Mouse (Mus musculus): ENCODE data around the gene Smtn. TPM values are rescaled to one million over a fixed set of nuclear protein-coding genes. Genes with fewer than 3 reads are reported as not detected.

The Smtn gene
- 10 to 100 TPM in 1 of 26 experiments, 1 to 10 TPM in 21, under 1 TPM in 3, not detected in 1; 0.51 to 11.1 (median 3.9) TPM for total RNA-seq (2018; cell fraction: chromatin; rRNA removed)
- 1 to 10 TPM in 15 of 26 experiments, under 1 TPM in 11; 0.48 to 2.0 (median 1.0) TPM for total RNA-seq (2018; cell fraction: cytosol; rRNA removed)
- 1 to 10 TPM in 16 of 26 experiments, under 1 TPM in 10; 0.34 to 3.9 (median 1.6) TPM for total RNA-seq (2018; cell fraction: nucleus; rRNA removed)
- polyA plus RNA-seq (2018), result 0.61 to 1.7 TPM (median 1.2 TPM) in 3 replicates

DNA sequence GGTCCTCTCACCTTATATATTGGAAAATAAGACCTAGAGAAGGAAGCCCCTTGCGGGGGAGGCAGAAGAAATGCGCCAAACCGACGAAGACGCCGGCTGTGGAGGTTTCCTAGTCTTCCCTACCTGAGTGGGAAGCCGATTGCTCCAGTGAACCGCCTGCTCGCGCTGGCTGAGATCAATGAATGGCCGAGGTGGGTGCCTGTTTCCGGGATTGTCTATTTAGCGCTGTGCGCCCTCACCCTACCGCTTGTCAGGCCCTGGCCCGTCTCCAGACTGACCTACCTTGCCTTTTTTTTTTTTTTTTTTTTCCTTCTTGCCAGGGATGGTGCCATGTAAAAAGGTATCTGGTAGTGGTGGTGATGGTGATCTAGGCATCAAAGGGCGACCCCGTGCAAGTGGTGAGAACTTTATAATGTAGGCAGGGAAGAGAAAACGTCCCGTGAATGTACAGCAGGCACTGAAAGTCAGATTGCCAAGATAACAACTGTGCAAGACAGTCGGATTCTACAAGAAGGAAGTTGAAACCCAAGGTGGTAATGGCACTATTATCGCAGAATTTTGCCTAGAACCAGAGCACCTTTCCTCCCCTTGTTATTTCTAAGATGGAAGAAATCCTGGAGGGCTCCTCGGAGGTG lies at the start of gene Smtn:
Smtn (minus strand) TSS at position 162 of the 635 bp plus-strand sequence.
- Histone ChIP-seq H3K4me3 (ENCODE audit: inconsistent target) (peak within 1 kb of the TSS; percentile 53), H3K79me2 (ENCODE audit: inconsistent target) (no peaks in the 10 kb centered on the region), H3K36me3 (ENCODE audit: inconsistent target) (no peaks in the 10 kb centered on the region), H3K27ac (no peak within 1 kb of the TSS)
- 87% methylated on average over 23 of the region's 23 CpGs for WGBS (ENCODE audit: missing documents)

DNA sequence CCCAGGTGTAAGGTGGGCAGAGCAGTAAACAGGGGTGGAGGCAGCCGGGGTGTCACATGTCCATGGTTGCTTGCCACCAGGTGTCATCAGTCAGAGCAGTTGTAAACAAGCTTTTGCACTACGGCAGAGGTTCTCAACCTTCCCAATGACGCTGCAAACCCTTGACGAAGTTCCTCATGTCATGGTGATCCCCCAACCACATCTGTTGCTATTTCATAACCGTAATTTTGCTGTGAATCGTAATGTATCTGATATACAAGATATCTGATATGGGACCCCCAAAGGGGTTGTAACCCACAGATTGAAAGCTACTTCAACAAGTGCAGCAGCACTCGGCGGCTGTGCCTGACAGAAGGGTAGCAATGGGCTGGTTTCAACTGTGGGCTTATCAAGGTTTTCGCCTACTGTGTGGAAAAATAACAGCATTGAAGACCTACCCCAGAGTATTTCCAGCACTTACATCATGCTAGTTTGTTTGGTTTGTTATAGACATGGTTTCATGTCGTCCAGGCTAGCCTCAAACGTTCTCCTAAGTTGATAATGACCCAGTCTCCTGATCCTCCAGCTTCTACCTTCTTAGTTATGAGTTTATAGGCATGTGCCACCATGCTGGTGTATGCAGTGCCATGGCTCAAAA lies 47.7 kb upstream of the Smtn start:
- WGBS (ENCODE audit: missing documents), result 70% methylated on average over 11 of the region's 11 CpGs
- Histone ChIP-seq H3K79me2 (ENCODE audit: inconsistent target) (no peaks in the 10 kb centered on the region), H3K4me3 (ENCODE audit: inconsistent target) (no peak overlapping the region), H3K36me3 (ENCODE audit: inconsistent target) (no peaks in the 10 kb centered on the region), H3K27ac (no peak overlapping the region)

DNA sequence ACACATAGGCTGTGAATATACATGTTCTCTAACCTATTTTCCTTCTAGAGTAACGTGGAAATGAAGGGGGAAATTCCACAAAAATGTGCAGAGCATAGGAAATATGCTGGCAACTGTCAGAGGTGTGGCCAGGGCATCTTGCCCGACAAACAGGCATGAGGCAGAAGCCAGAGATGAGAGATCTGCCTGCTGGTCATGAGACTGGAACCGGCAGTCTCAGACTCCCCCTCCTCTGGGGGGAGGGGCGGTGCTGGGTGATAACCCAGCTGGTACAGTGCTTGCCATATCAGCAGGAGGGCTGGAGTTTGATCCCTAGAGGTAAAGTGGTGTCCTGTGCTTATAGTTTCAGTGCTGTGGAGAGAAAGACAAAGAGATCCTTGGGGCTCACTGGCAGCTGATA lies 46.9 kb upstream of the Smtn start:
- 34% methylated on average over 3 of the region's 4 CpGs for WGBS (ENCODE audit: missing documents)
- no peak overlapping the region for H3K4me3 ChIP-seq (ENCODE audit: inconsistent target)
- no peaks in the 10 kb centered on the region for H3K36me3 ChIP-seq (ENCODE audit: inconsistent target)
- no peaks in the 10 kb centered on the region for H3K79me2 ChIP-seq (ENCODE audit: inconsistent target)
- no peak overlapping the region for H3K27ac ChIP-seq

GRCm38 (mm10) chr11:3585983-3586618 lies 45.7 kb upstream of the Smtn start:
- no peaks in the 10 kb centered on the region for H3K36me3 ChIP-seq (ENCODE audit: inconsistent target)
- 94% methylated on average over 6 of the region's 6 CpGs for WGBS (ENCODE audit: missing documents)
- H3K79me2 ChIP-seq (ENCODE audit: inconsistent target), result no peaks in the 10 kb centered on the region
- no peak overlapping the region for H3K4me3 ChIP-seq (ENCODE audit: inconsistent target)
- H3K27ac ChIP-seq, result no peak overlapping the region

DNA sequence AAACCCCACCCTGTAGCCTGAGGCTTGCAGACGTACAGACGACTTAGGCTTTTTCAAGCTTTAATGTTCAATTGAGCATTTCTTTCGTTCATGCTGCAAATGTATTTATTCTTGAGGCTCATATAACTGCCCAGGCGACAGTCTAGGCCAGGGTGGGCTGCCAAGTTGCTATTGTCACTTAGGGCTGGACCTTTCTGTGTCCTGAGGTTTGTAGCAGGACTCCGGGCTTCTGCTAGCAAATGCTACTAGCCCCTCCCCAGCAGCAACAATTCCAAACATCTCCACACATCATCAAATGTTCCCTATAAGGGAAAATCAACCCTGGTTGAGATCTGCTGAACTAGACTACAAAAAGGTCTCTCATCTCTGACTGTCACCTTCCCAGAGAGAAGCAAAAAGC lies 42.7 kb upstream of the Smtn start:
- Histone ChIP-seq H3K27ac (no peak overlapping the region), H3K36me3 (ENCODE audit: inconsistent target) (no peaks in the 10 kb centered on the region), H3K4me3 (ENCODE audit: inconsistent target) (no peak overlapping the region), H3K79me2 (ENCODE audit: inconsistent target) (no peaks in the 10 kb centered on the region)
- WGBS (ENCODE audit: missing documents), result 90% methylated on average over 5 of the region's 5 CpGs

- 100% methylated on average over 3 of the region's 4 CpGs for WGBS (ENCODE audit: missing documents)
- no peak overlapping the region for H3K4me3 ChIP-seq (ENCODE audit: inconsistent target)
- no peak overlapping the region for H3K27ac ChIP-seq
- no peaks in the 10 kb centered on the region for H3K79me2 ChIP-seq (ENCODE audit: inconsistent target)
- no peaks in the 10 kb centered on the region for H3K36me3 ChIP-seq (ENCODE audit: inconsistent target)
These were observed 41.5 kb upstream of the Smtn start for GRCm38 (mm10) chr11:3581908-3582307.

DNA sequence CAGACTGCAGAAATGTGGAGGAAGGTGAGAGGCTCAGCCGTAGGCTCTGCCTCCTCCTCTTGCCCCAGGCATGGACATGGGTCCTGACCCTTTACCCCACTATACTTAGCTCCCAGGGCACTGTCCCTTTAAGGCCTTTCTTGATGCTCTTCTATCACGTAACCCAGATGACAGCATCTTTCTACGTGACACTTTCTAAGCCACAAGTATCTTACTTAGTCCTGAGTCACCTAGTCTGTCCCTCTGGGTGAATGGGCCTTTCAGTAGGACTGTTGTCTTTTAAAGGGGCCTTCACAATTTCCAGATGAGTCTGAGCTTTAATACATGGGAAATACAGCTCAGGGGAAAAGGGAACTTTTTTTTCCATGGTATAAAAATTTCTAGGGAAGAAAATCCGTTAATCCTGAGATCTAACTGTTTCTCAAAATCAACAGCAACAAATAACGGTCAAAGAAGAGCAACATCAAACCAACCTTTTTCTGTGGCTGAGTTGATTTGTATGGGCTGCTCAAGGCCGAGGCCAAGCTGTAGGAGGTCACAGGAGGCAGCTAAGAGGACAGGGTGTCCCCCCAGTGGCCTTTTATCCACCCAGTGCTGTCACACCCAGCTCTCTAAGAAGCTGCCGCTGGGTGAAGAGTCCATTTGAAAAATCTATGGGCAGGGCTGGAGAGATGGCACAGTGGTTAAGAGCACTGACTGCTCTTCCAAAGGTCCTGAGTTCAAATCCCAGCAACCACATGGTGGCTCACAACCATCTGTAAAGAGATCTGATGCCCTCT lies 40.1 kb upstream of the Smtn start:
- Histone ChIP-seq H3K27ac (no peak overlapping the region), H3K4me3 (ENCODE audit: inconsistent target) (no peak overlapping the region), H3K79me2 (ENCODE audit: inconsistent target) (no peaks in the 10 kb centered on the region), H3K36me3 (ENCODE audit: inconsistent target) (no peaks in the 10 kb centered on the region)
- 85% methylated on average over 7 of the region's 7 CpGs for WGBS (ENCODE audit: missing documents)

DNA sequence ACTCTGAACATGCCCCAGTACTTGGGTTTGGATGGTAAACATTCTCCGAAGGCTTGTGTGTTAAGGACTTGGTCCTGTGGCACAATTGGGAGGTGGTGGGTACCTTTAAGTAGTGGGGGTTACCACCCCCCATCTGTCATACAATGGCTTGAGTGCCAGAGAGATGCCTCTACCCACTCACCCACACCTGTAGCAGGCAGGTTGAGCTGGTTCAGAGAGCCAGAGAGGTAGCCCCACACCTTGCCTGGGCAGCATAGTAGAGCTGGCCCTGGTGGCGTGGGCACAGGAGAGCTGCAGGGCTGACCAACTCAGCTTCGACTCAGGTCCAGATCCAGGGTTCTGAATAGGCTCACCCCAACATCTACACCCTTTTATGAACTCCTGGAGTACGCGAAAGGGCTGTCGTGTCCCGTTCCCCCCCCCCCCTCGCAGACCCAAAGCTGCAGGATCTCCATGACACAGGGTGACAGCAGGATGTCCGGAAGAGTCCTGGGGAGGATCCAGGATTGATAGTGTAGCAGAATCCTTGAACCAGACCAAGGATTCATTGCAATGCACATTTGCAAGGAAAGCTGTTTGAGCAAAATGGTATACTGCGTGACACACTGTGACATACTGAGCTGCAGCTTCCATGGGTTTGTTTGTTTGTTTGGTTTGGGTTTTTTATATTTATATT lies 37.8 kb upstream of the Smtn start:
- H3K36me3 ChIP-seq (ENCODE audit: inconsistent target), result no peaks in the 10 kb centered on the region
- H3K79me2 ChIP-seq (ENCODE audit: inconsistent target), result no peaks in the 10 kb centered on the region
- 86% methylated on average over 10 of the region's 10 CpGs for WGBS (ENCODE audit: missing documents)
- no peak overlapping the region for H3K4me3 ChIP-seq (ENCODE audit: inconsistent target)
- H3K27ac ChIP-seq, result no peak overlapping the region

- no peak overlapping the region for H3K4me3 ChIP-seq (ENCODE audit: inconsistent target)
- H3K36me3 ChIP-seq (ENCODE audit: inconsistent target), result no peaks in the 10 kb centered on the region
- H3K79me2 ChIP-seq (ENCODE audit: inconsistent target), result no peaks in the 10 kb centered on the region
- no peak overlapping the region for H3K27ac ChIP-seq
- WGBS (ENCODE audit: missing documents), result 78% methylated on average over 3 of the region's 3 CpGs
These were observed 34.8 kb upstream of the Smtn start for GRCm38 (mm10) chr11:3575238-3575637.

DNA sequence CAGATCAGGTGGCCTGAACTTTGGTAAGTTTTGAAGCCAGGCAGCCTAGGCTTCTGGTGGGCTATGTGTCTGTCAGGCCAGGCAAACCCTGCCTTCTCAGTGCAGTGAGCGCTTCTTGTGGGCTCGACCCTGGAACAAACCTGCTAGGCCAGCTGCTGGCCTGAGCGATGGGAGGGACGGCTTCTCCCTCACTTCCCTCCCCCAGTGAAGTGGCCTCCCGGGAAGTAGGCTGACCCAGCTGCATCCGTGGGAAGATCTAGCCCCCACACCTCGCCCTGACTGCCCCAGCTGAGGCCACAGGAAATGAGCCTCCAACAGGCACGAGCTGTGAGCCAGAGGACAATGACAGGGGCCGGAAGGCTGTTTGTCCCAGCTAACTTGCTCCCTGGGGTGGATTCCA lies 32.7 kb upstream of the Smtn start:
- no peak overlapping the region for H3K27ac ChIP-seq

GRCm38 (mm10) chr11:3572181-3572580 lies 31.8 kb upstream of the Smtn start:
- H3K36me3 ChIP-seq (ENCODE audit: inconsistent target), result no peaks in the 10 kb centered on the region
- no peak overlapping the region for H3K4me3 ChIP-seq (ENCODE audit: inconsistent target)
- H3K27ac ChIP-seq, result no peak overlapping the region
- H3K79me2 ChIP-seq (ENCODE audit: inconsistent target), result no peaks in the 10 kb centered on the region
- WGBS (ENCODE audit: missing documents), result 92% methylated on average over 6 of the region's 6 CpGs

More for the DNA sequence above, 32.7 kb upstream of the Smtn start:
- WGBS (ENCODE audit: missing documents), result 18% methylated on average over 9 of the region's 9 CpGs
- H3K79me2 ChIP-seq (ENCODE audit: inconsistent target), result no peaks in the 10 kb centered on the region
- H3K4me3 ChIP-seq (ENCODE audit: inconsistent target), result no peak overlapping the region
- no peaks in the 10 kb centered on the region for H3K36me3 ChIP-seq (ENCODE audit: inconsistent target)

GRCm38 (mm10) chr11:3570321-3570720 lies 29.9 kb upstream of the Smtn start:
- Histone ChIP-seq H3K27ac (no peak overlapping the region), H3K4me3 (ENCODE audit: inconsistent target) (no peak overlapping the region), H3K79me2 (ENCODE audit: inconsistent target) (no peaks in the 10 kb centered on the region), H3K36me3 (ENCODE audit: inconsistent target) (no peaks in the 10 kb centered on the region)
- 89% methylated on average over 8 of the region's 8 CpGs for WGBS (ENCODE audit: missing documents)

GRCm38 (mm10) chr11:3567896-3568295 lies 27.5 kb upstream of the Smtn start:
- no peak overlapping the region for H3K27ac ChIP-seq
- no peaks in the 10 kb centered on the region for H3K79me2 ChIP-seq (ENCODE audit: inconsistent target)
- WGBS (ENCODE audit: missing documents), result 100% methylated on average over 1 of the region's 1 CpGs
- H3K36me3 ChIP-seq (ENCODE audit: inconsistent target), result no peaks in the 10 kb centered on the region
- H3K4me3 ChIP-seq (ENCODE audit: inconsistent target), result no peak overlapping the region

- 83% methylated on average over 4 of the region's 4 CpGs for WGBS (ENCODE audit: missing documents)
- H3K27ac ChIP-seq, result no peak overlapping the region
- no peak overlapping the region for H3K4me3 ChIP-seq (ENCODE audit: inconsistent target)
- no peaks in the 10 kb centered on the region for H3K79me2 ChIP-seq (ENCODE audit: inconsistent target)
- H3K36me3 ChIP-seq (ENCODE audit: inconsistent target), result no peaks in the 10 kb centered on the region
These were observed 25.6 kb upstream of the Smtn start for GRCm38 (mm10) chr11:3566018-3566417.

Data from macrophage (primary cell).